ENCODE assay signal across 9 mouse cellular contexts in the genomic region with DNA sequence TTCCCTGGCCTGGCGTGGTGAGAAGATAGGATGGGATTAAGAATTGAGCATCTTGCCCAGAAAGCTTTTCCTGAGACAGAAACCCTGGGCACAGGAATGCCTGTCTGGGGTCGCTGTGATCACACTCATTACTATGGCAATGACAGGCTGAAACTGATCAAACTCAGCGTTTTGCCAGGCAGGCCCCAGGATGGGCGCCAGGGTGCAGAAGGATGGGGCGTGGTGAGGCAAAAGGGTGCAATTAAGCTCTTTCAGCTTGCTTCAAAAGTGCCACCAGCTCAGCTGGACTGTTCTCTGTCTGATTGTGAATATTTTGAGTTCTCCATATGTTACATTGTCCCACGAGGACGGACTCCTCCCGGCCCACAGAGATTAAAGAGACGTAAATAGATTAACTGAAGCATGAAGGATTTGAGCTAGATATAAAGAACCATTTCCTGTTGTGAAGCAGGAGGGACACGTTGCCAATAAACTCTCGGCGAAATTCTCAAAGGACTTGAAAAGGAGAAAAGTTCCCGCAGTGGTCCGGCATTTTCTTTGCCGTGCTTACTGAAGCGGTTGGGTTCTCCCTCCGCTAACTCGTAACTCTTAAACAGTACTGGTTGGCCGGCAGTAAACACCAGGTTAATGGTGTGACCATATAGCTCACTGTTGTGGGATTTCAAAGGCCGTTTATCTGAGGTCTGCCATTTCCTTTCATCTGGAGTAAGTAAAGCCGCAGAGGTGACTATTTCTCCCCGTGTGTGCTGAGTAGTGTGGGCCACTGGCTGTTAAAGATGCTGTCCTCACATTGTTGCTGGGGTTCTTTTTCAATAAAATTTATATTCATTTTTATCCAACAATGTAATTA. TPM values are rescaled to one million over a fixed set of nuclear protein-coding genes. Genes with fewer than 3 reads are reported as not detected.
DNase-seq lines count a peak whose midpoint lies in the region; ATAC-seq and TF ChIP-seq lines count a peak whose summit lies in the region.
"Had no signal": no experiment of that assay in that cellular context is flagged by ENCODE, and none has a peak within 500 bp of the region (broad histone marks: within the 10 kb centered on the region; RNA-seq: fewer than 3 reads in every experiment).

No protein-coding gene starts in this region.

- no peaks in the 10 kb centered on the region for H3K79me2 ChIP-seq in heart, adult 2 months (replicated peaks; ENCODE audit: control insufficient read depth, insufficient read depth, low read length)

- 46% methylated on average over 22 of the region's 22 CpGs for WGBS in heart, embryonic 13.5 days
- WGBS in heart, adult 2 months = 46% methylated on average over 22 of the region's 22 CpGs
- 2% methylated on average over 22 of the region's 22 CpGs for WGBS in midbrain, embryonic 13.5 days
- WGBS in cerebellum, adult 2 months = 38% methylated on average over 22 of the region's 22 CpGs

- intact Hi-C loops in heart, adult 2 months (cut with DNase I) = loop anchor here (1.0 to 10.0 kb wide), 5 partner anchors 53 to 1231 kb away; no protein-coding TSS in a partner anchor

- no peak for ATAC-seq in heart, embryonic 13.5 days (ENCODE audit: extremely low read depth, insufficient number of reproducible peaks, low FRiP score, low TSS enrichment)
- ATAC-seq in midbrain, embryonic 13.5 days = peak; percentile 59

- no peak overlapping the region for H3K9ac ChIP-seq in heart, embryonic 13.5 days
- H3K9ac ChIP-seq in heart, adult 2 months (ENCODE audit: low read depth, low read length) = no peak overlapping the region
- peak overlapping the region; percentile 78; the same call in 1 of the 2 replicates for H3K9ac ChIP-seq in midbrain, embryonic 13.5 days (replicated peaks)
- H3K9ac ChIP-seq: liver, embryonic 15.5 days had no signal

- H3K4me1 ChIP-seq in heart, embryonic 13.5 days = peaks cover 19% of the 10 kb centered on the region
- peaks cover 1% of the 10 kb centered on the region; the same call in 1 of the 2 replicates for H3K4me1 ChIP-seq in heart, adult 2 months (ENCODE audit: control insufficient read depth, insufficient read depth, low read length)
- H3K4me1 ChIP-seq in midbrain, embryonic 13.5 days (replicated peaks) = peaks cover 44% of the 10 kb centered on the region
- H3K4me1 ChIP-seq in cerebellum, adult 2 months (ENCODE audit: control insufficient read depth, insufficient read depth, low read length) = peaks cover 3% of the 10 kb centered on the region
- H3K4me1 ChIP-seq: liver, embryonic 15.5 days had no signal

- no peak for TF ChIP-seq EP300 in heart, adult 2 months (IDR thresholded peaks at IDR 0.05; ENCODE audit: insufficient read depth, low read depth, low read length)

- peaks cover 82% of the 10 kb centered on the region for H3K27me3 ChIP-seq in heart, embryonic 13.5 days (replicated peaks)
- H3K27me3 ChIP-seq in heart, adult 2 months (ENCODE audit: control insufficient read depth, insufficient read depth, low read length) = no peaks in the 10 kb centered on the region
- H3K27me3 ChIP-seq in midbrain, embryonic 13.5 days = peaks cover 60% of the 10 kb centered on the region
- H3K27me3 ChIP-seq in cerebellum, adult 2 months (ENCODE audit: control insufficient read depth, insufficient read depth, low read length) = no peaks in the 10 kb centered on the region

- H3K27ac ChIP-seq in heart, embryonic 13.5 days (replicated peaks) = no peak overlapping the region
- H3K27ac ChIP-seq in heart, adult 2 months = no peak overlapping the region
- H3K27ac ChIP-seq in midbrain, embryonic 13.5 days = peak overlapping the region; percentile 98
- no peak overlapping the region for H3K27ac ChIP-seq in cerebellum, adult 2 months (ENCODE audit: insufficient read depth, low read length)
- H3K27ac ChIP-seq: liver, embryonic 15.5 days had no signal

- peak overlapping the region; percentile 70 for H3K4me2 ChIP-seq in heart, embryonic 13.5 days
- peak overlapping the region; percentile 69 for H3K4me2 ChIP-seq in midbrain, embryonic 13.5 days (replicated peaks)

- DNase-seq in heart, adult 2 months = no peak
- peak; percentile 30 for DNase-seq in MEL-GATA-1-ER (ENCODE audit: extremely low read depth, low read depth)
- DNase-seq in frontal cortex, postnatal 10 days (ENCODE audit: low spot score in 2 of 2) = peak; percentile 47 to 48
- DNase-seq in thymus, postnatal 4 days = no peak
- DNase-seq in adrenal gland, adult 8-10 months = no peak
- DNase-seq in cerebellum, adult 2 months = no peak

- no peak for TF ChIP-seq POLR2A in heart, adult 2 months (IDR thresholded peaks at IDR 0.05; ENCODE audit: insufficient read depth, low read depth, low read length)
- TF ChIP-seq POLR2A in cerebellum, adult 2 months (IDR thresholded peaks at IDR 0.05; ENCODE audit: borderline replicate concordance, insufficient read depth, low read length) = no peak

- no peak; the same call in 1 of the 2 replicates for TF ChIP-seq CTCF in heart, adult 2 months (IDR thresholded peaks at IDR 0.05)
- no peak for TF ChIP-seq CTCF in cerebellum, adult 2 months (IDR thresholded peaks at IDR 0.05; ENCODE audit: borderline replicate concordance, insufficient read depth, low read depth, low read length)

- no peaks in the 10 kb centered on the region for H3K9me3 ChIP-seq in heart, embryonic 13.5 days
- H3K9me3 ChIP-seq in midbrain, embryonic 13.5 days = no peaks in the 10 kb centered on the region
- H3K9me3 ChIP-seq: liver, embryonic 15.5 days had no signal

- H3K4me3 ChIP-seq in heart, embryonic 13.5 days = no peak overlapping the region
- H3K4me3 ChIP-seq in heart, adult 2 months = no peak overlapping the region
- H3K4me3 ChIP-seq in midbrain, embryonic 13.5 days (replicated peaks) = peak overlapping the region; percentile 37
- H3K4me3 ChIP-seq in cerebellum, adult 2 months (replicated peaks; ENCODE audit: insufficient read depth, low read depth, low read length) = no peak overlapping the region
- H3K4me3 ChIP-seq: liver, embryonic 15.5 days had no signal

- H3K36me3 ChIP-seq in heart, embryonic 13.5 days = no peaks in the 10 kb centered on the region
- no peaks in the 10 kb centered on the region for H3K36me3 ChIP-seq in heart, adult 2 months (ENCODE audit: control insufficient read depth, insufficient read depth, low read length)
- H3K36me3 ChIP-seq in midbrain, embryonic 13.5 days = no peaks in the 10 kb centered on the region
- H3K36me3 ChIP-seq: liver, embryonic 15.5 days had no signal

RNA-seq across cellular contexts. Expression of gene Ky, which starts 40.1 kb away (rescaled TPM):
- polyA plus RNA-seq in heart, embryonic 13.5 days (2015; fragmentation: Nextera tagmentation; extraction: Ambion mirVana) = 0.75 and 2.0 TPM in 2 replicates
- total RNA-seq in heart, adult 2 months (2021) = 10 to 100 TPM; 11.4 to 12.1 TPM
- polyA plus RNA-seq in heart, adult 2 months (2012; rRNA removed) = 8.2 and 15.7 TPM in 2 replicates
- 0.17 and 0.32 TPM in 2 replicates for polyA plus RNA-seq in midbrain, embryonic 13.5 days (2015; fragmentation: Nextera tagmentation; extraction: Ambion mirVana)
- total RNA-seq in adrenal gland, adult 8-10 months (2022) = 1 to 10 TPM in 1 of 4 experiments, under 1 TPM in 3; 0.56 to 1.9 (median 0.72) TPM
- polyA plus RNA-seq in cerebellum, adult 2 months (2012; rRNA removed) = 3.3 and 3.7 TPM in 2 replicates

Comparison
In these comparisons a context has a peak if more than half of its experiments do, and no peak if none do; other contexts are left out.
1. DNase-seq: peak in MEL-GATA-1-ER (single experiment) and frontal cortex, postnatal 10 days (2 of 2); none in heart, adult 2 months (0 of 2), thymus, postnatal 4 days (single experiment), adrenal gland, adult 8-10 months (single experiment) and cerebellum, adult 2 months (0 of 2).